Comparison of ENCODE assay signal across 8 mouse cellular contexts in the genomic region with DNA sequence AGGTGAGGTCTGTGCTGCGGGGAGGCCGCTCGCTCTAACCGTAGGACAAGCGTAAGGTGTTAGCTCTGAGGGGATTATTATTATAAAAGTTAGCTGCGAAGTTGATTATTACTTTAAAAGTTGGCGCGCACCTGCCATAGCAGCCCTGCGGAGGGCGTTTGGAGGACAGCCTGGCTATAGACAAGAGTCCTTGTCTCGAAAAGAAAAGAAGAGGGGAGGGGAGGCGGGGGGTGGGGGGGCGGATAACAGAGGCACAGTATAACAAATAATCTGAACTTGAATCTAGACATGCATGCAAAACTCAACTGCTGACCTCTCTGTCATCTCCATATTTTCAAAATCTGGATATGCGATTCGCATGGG. TPM values are rescaled to one million over a fixed set of nuclear protein-coding genes. Genes with fewer than 3 reads are reported as not detected.
A peak's percentile ranks its signal among the peaks of the same experiment; 100 is the strongest.
DNase-seq lines count a peak whose midpoint lies in the region; ATAC-seq lines count a peak whose summit lies in the region.

No protein-coding gene starts in this region.

- H3K4me1 ChIP-seq in erythroblast, embryonic 14.5 days (ENCODE audit: control insufficient read depth), result peaks cover 33% of the 10 kb centered on the region
- H3K4me1 ChIP-seq in neural tube, embryonic 11.5 days (ENCODE audit: control insufficient read depth, insufficient read depth, low read length), result peaks cover 9% of the 10 kb centered on the region
- peaks cover 34% of the 10 kb centered on the region for H3K4me1 ChIP-seq in limb, embryonic 13.5 days
- peaks cover 7% of the 10 kb centered on the region; the same call in 1 of the 2 replicates for H3K4me1 ChIP-seq in stomach, embryonic 14.5 days (ENCODE audit: control insufficient read depth, insufficient read depth, low read length)

- no peaks in the 10 kb centered on the region for H3K9me3 ChIP-seq in erythroblast, embryonic 14.5 days (ENCODE audit: control insufficient read depth, low read length)
- no peaks in the 10 kb centered on the region for H3K9me3 ChIP-seq in neural tube, embryonic 11.5 days (ENCODE audit: control insufficient read depth, low read length)
- H3K9me3 ChIP-seq in limb, embryonic 13.5 days, result no peaks in the 10 kb centered on the region
- H3K9me3 ChIP-seq in stomach, embryonic 14.5 days (ENCODE audit: control insufficient read depth, low read depth, low read length), result no peaks in the 10 kb centered on the region

- no peak for DNase-seq in neural tube, embryonic 11.5 days (ENCODE audit: low spot score)
- DNase-seq in neural tube, embryonic 10.5 days (ENCODE audit: extremely low spot score, low spot score), result no peak
- no peak for DNase-seq in left cerebral cortex, postnatal 10 days (ENCODE audit: extremely low spot score in 1 of 2, low spot score in 2 of 2)
- DNase-seq in urinary bladder, postnatal 14 days (ENCODE audit: low spot score), result no peak

- intact Hi-C loops in left cerebral cortex, postnatal 10 days (cut with DNase I), result loop anchor here (5.0 kb wide), 1 partner anchor 239 kb away; no protein-coding TSS in a partner anchor

- H3K4me3 ChIP-seq in erythroblast, embryonic 14.5 days (replicated peaks), result peak overlapping the region; percentile 89
- peak overlapping the region; percentile 88 for H3K4me3 ChIP-seq in neural tube, embryonic 11.5 days (ENCODE audit: low read depth, low read length)
- peak overlapping the region; percentile 77 for H3K4me3 ChIP-seq in limb, embryonic 13.5 days
- H3K4me3 ChIP-seq in stomach, embryonic 14.5 days (ENCODE audit: low read depth, low read length), result peak overlapping the region; percentile 78

- peak overlapping the region; percentile 51 for H3K9ac ChIP-seq in neural tube, embryonic 11.5 days (ENCODE audit: low read length)
- peak overlapping the region; percentile 56 for H3K9ac ChIP-seq in limb, embryonic 13.5 days
- H3K9ac ChIP-seq in stomach, embryonic 14.5 days (replicated peaks; ENCODE audit: low read depth, low read length), result peak overlapping the region; percentile 15; the same call in 1 of the 2 replicates

- H3K36me3 ChIP-seq in erythroblast, embryonic 14.5 days (ENCODE audit: control insufficient read depth), result peaks cover 35% of the 10 kb centered on the region
- peaks cover 2% of the 10 kb centered on the region; the same call in 1 of the 2 replicates for H3K36me3 ChIP-seq in neural tube, embryonic 11.5 days (ENCODE audit: control insufficient read depth, insufficient read depth, low read length)
- H3K36me3 ChIP-seq in limb, embryonic 13.5 days, result peaks cover 24% of the 10 kb centered on the region
- H3K36me3 ChIP-seq in stomach, embryonic 14.5 days (ENCODE audit: control insufficient read depth, insufficient read depth, low read length), result peaks cover 9% of the 10 kb centered on the region; the same call in 1 of the 2 replicates

- 2% methylated on average over 13 of the region's 15 CpGs for WGBS in neural tube, embryonic 11.5 days
- WGBS in limb, embryonic 13.5 days, result 3% methylated on average over 15 of the region's 15 CpGs
- 0% methylated on average over 15 of the region's 15 CpGs for WGBS in stomach, embryonic 14.5 days

- peak overlapping the region; percentile 47 for H3K4me2 ChIP-seq in neural tube, embryonic 11.5 days (ENCODE audit: low read depth)
- H3K4me2 ChIP-seq in limb, embryonic 13.5 days (replicated peaks), result peak overlapping the region; percentile 94
- peak overlapping the region; percentile 58 for H3K4me2 ChIP-seq in stomach, embryonic 14.5 days (replicated peaks; ENCODE audit: low read depth, low read length)

- ATAC-seq in erythroblast, adult 5-6 weeks (replicated peaks; ENCODE audit: low FRiP score, poor library complexity, severe bottlenecking), result no peak
- no peak; the same call in 1 of the 2 replicates for ATAC-seq in neural tube, embryonic 11.5 days (ENCODE audit: insufficient read depth, low FRiP score, low TSS enrichment)
- ATAC-seq in limb, embryonic 13.5 days (ENCODE audit: low FRiP score, low read depth), result no peak; the same call in 1 of the 2 replicates
- no peak for ATAC-seq in stomach, embryonic 14.5 days (ENCODE audit: insufficient number of reproducible peaks, insufficient read depth, low FRiP score, low read depth)

- no peak overlapping the region for H3K27ac ChIP-seq in neural tube, embryonic 11.5 days (ENCODE audit: low read depth, low read length)
- no peak overlapping the region for H3K27ac ChIP-seq in limb, embryonic 13.5 days
- no peak overlapping the region for H3K27ac ChIP-seq in stomach, embryonic 14.5 days (ENCODE audit: low read length)

- peaks cover 17% of the 10 kb centered on the region for H3K27me3 ChIP-seq in erythroblast, embryonic 14.5 days (ENCODE audit: control insufficient read depth)
- H3K27me3 ChIP-seq in neural tube, embryonic 11.5 days (ENCODE audit: control insufficient read depth, insufficient read depth, low read length), result no peaks in the 10 kb centered on the region
- no peaks in the 10 kb centered on the region for H3K27me3 ChIP-seq in limb, embryonic 13.5 days
- no peaks in the 10 kb centered on the region for H3K27me3 ChIP-seq in stomach, embryonic 14.5 days (ENCODE audit: control insufficient read depth, insufficient read depth, low read length)

RNA-seq across cellular contexts. Expression of a gene that starts 0.5 kb away (rescaled TPM):
- polyA plus RNA-seq in erythroblast, embryonic 14.5 days (2012), result 3.7 and 3.9 TPM in 2 replicates
- total RNA-seq in erythroblast, adult 5-6 weeks (2015; ENCODE audit: low replicate concordance), result 55.6 and 67.6 TPM in 2 replicates
- total RNA-seq in erythroblast, adult 5-6 weeks (2017; ENCODE audit: low replicate concordance), result 108 and 119 TPM in 2 replicates
- polyA plus RNA-seq in neural tube, embryonic 11.5 days (2014; fragmentation: Nextera tagmentation; extraction: Ambion mirVana), result 90.0 and 93.2 TPM in 2 replicates
- polyA plus RNA-seq in limb, embryonic 13.5 days (2015; fragmentation: Nextera tagmentation; extraction: Ambion mirVana), result 88.0 and 92.3 TPM in 2 replicates
- 89.3 and 91.6 TPM in 2 replicates for polyA plus RNA-seq in stomach, embryonic 14.5 days (2014; fragmentation: Nextera tagmentation; extraction: Ambion mirVana)
- total RNA-seq in left cerebral cortex, postnatal 10 days (2021), result 1 to 10 TPM; 2.3 to 2.8 TPM

RNA-seq across cellular contexts. Expression of a gene that starts 39.7 kb away (rescaled TPM):
- 0.01 TPM in 1 of 2 replicates, not detected in the other for polyA plus RNA-seq in erythroblast, embryonic 14.5 days (2012)
- 0.84 and 1.5 TPM in 2 replicates for total RNA-seq in erythroblast, adult 5-6 weeks (2015; ENCODE audit: low replicate concordance)
- total RNA-seq in erythroblast, adult 5-6 weeks (2017; ENCODE audit: low replicate concordance), result 0.56 and 1.3 TPM in 2 replicates
- 7.5 and 8.4 TPM in 2 replicates for polyA plus RNA-seq in neural tube, embryonic 11.5 days (2014; fragmentation: Nextera tagmentation; extraction: Ambion mirVana)
- 10.7 and 11.1 TPM in 2 replicates for polyA plus RNA-seq in limb, embryonic 13.5 days (2015; fragmentation: Nextera tagmentation; extraction: Ambion mirVana)
- polyA plus RNA-seq in stomach, embryonic 14.5 days (2014; fragmentation: Nextera tagmentation; extraction: Ambion mirVana), result 11.2 and 14.3 TPM in 2 replicates
- 1 to 10 TPM; 9.2 to 9.5 TPM for total RNA-seq in left cerebral cortex, postnatal 10 days (2021)

Comparison
In these comparisons a context has a peak if more than half of its experiments do, and no peak if none do; other contexts are left out.
1. RNA of a gene that starts 0.5 kb away (polyA plus RNA-seq): 88.0 to 92.3 TPM in limb, embryonic 13.5 days, 90.0 to 93.2 TPM in neural tube, embryonic 11.5 days and 89.3 to 91.6 TPM in stomach, embryonic 14.5 days; 3.7 to 3.9 TPM in erythroblast, embryonic 14.5 days; every median in the first group is over 10 times any median in the second.
2. Peak in every context shown above with its lines, with median percentiles within 50 percentile points of each other: H3K4me3 ChIP-seq, H3K4me2 ChIP-seq and H3K9ac ChIP-seq.